Mouse (Mus musculus): ENCODE measurements around the gene Ttll5.

Gene Ttll5

DNA sequence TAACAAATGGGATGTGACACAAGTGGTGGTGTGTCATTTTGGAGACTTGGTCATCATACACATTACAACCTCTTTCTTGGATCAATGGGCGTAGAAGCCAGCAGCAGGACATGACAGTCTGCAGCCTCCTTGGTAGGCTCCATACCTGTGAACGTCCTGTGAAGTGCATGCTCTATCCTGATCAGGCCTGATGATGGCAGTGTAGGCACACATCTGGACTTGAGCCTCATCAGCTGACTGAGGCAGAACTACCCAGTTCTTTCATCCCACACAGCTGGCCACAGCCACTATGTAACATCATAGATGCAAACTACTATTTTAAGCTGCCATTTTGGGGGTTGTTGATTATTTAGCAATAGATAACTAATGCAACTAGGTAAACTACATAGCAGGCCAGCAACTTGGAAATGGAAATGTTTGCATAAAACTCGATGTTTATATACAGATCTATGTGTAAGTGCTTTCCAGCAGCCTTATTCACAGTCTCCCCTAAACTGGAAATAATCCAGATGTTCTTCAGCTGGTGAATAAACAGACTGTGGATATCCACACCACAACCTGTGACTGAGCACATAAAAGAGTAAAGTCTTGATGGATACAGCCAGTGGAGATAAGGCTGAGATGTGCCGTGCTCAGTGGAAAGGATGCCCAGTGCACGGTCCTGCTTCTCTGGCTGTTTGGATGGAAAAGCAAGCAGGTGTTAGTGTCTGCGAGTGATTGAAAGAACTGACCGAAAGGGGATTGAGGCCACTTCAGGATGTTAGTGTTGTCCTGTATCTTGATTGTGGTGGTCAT lies 23.9 kb downstream of the Ttll5 start:
- DNase-seq, result peak; percentile 18 to 38

DNA sequence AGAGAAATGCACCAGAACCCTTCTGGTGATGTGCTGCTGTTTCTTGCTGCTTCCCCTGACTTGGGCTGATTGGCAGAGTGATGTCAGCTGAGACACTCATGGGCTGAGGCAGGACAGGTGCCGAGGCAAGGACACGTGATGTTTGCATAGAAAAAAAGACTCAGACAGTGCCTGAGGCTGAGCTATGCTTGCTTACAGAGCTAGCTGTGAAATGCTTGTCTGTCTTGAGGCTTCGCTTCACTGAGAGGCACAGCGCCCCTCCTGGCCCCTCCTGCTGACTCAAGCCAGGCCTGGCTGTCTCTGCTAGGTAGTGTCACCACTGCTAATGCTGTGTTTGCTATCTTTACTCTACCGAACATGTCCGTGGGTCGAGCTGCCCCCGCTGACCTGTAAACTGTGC lies 26.2 kb downstream of the Ttll5 start:
- no peak for DNase-seq

DNA sequence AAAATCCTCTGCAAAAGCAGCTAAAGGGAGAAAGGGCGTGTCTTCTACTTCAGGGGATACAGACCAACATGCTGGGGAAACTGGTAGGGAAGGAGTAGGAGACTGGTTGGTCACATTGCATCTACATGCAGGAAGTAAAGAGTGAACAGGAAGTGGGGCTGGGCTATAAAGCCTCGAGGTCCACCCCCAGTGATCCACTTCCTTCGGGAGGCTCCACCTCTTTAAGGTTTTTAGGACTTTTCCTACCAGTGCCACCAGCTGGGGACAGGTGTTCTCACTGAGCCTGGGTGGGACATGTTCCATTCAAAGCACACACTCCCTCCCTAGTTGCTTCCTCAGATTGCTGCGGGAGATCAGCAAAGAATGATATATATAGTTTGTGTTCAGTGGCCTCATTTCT lies 29.4 kb downstream of the Ttll5 start:
- no peak for DNase-seq

DNA sequence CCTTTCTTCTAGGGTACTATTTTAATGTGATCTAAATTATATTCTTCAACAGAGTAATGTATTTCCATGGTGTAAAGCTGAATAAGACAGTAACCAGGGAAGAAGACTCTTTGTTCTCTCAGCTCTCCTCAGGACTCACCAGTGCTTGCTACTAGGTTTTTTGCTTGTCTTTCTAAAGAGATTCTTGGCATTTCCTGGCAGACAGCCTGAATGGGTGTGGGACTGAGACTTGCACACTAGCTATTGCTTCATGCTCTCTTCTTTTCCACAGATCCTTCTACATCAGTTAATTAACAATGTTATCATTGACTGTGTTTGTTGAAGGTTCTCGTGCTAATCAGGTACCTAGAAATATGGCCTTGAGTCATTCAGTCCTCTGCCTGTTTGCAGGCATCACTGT lies 29.8 kb downstream of the Ttll5 start:
- no peak for DNase-seq

DNA sequence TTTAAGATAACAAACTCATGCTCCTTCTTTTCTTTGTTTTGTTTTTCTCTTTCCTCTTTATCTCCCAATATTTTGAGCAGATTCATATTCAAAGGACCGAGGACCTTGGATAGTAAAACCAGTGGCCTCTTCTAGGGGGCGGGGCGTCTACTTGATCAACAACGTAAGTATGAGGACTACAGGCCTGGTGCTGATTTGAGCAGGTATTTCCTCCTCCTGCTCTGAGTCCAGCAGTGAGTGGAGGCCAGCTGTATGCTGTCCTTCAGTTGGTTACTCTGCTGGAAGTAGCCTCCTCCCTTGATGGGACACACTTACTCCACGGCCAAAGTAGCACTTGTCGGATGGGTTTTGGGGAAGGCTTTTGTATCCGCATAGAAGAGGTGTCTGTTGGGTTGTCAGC lies 32.8 kb downstream of the Ttll5 start:
- no peak for DNase-seq

DNA sequence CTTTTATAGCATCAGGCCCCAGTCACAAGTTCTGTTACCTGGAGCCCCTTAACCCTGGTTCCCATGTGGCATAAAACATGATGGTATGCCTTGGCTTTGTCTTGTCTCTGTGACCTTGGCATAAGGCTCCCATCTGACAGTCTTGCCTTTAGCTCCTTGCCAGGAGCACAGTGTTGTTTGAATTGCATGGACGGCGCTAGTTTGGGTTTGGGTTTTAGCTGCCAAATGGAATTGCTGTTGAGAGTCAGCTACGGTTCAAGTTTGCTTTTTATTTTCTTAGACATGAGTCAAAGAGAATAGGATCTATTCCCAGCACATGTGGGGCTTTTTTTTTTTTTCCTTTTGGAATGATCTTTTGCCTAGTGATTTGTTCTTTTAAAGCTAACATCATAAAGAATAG lies 34.7 kb downstream of the Ttll5 start:
- DNase-seq, result no peak

DNA sequence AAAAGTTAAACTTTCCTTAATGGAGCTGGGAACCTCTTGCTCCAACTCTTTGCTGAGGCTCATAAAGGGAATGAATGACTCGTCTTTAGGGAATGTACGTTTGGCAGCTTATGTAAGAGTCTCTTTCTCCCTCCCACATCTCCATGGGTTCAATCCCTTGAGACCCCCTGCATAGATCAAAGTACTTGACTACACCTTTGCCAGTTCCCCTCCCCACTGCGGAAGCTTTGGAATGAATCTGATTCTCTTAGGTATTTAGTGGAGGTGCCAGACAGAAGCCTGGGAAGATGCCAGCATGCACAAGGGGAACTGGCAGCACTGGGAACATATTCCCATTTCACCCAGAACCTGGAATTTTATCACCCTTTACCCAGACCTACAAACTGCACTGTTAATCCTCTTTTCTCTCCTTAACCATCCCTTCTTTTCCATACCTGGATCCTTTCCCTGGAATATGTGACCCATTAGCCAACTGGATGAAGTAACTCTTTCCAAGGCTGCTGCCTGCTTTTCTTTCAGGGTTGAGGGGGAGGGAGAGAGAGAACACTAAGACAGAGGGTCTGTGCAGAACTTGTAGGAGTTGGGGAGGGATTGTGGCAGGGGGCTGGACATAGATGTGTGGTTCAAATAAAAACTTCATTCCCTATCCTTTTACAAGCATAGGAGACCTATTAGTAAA lies 35.2 kb downstream of the Ttll5 start:
- DNase-seq, result peak in 1 of 2 experiments; percentile 22

DNA sequence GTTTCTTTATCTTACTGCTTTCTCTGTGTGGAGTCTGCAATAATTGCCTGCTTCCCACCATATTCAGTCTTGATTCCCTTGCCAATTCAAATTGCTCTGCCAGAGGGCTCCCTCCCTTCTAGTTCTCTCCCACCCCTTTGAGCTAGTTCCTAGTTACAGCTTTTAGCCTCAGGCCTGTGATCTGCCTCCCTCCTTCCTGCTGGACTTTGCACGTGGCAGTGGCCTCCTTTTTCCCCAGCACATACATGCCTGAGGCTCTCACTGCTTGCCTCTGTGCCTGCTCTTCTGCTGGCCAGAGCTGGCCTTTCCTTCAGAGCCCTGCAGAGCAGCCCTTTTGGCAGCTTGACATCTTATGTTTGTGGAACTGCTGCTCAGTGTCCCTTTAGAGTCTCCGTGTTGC lies 38.1 kb downstream of the Ttll5 start:
- DNase-seq, result peak; percentile 11 to 31

DNA sequence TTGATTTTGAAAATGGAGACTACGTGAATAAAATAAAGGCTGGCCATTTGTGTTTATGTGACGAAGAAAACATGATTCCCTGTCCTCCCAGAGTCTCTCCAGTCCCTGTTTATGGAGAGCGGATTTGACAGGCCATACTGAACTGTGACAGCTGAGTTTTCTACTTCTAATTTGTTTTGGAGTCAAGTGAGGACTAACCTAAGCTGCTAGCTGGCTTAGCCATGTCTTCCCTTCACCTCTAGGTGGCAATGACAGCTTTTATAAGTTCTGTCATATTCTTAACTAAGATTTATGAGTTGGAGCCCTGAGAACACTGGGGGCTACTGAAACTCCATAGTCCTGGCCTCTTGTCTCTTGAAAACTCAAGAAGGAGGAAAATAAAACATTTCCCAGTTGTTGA lies 41.1 kb downstream of the Ttll5 start:
- no peak for DNase-seq

DNA sequence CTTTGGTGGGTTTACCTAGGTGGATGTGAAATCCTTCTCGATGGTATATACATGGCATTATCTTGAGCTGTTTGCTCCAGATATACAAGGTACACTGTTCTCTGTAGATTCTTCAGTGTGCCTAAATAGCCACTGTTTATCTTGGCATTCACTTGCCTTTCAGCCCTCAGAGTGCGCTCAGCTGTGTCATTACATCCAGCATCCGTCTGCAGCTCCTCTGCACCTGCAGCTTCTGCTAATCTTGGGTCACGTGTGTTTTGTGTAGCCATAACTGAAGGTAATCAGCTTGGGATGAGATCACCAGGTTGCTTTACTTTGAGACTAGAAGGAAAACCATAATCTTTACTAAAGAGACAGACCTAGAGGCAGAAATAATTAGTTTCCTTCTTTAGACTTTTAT lies 42.2 kb downstream of the Ttll5 start:
- no peak for DNase-seq

DNA sequence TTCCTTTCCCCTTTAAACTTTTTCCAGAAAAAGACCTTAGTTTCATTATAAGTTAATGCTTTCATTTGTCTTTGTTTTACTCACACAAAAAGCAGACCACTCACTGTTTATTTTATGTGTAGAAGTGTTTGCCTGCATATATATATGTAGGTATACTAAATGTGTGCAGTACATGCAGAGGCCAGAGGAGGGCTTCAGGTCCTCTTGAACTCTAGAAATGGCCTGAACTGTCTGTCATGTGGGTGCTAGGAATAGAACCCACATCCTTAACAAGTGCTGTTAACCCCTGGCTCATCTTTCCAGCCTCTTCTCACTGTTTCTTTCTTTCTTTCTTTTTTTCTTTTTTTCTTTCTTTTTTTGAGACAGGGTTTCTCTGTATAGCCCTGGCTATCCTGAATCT lies 42.7 kb downstream of the Ttll5 start:
- DNase-seq, result no peak

DNA sequence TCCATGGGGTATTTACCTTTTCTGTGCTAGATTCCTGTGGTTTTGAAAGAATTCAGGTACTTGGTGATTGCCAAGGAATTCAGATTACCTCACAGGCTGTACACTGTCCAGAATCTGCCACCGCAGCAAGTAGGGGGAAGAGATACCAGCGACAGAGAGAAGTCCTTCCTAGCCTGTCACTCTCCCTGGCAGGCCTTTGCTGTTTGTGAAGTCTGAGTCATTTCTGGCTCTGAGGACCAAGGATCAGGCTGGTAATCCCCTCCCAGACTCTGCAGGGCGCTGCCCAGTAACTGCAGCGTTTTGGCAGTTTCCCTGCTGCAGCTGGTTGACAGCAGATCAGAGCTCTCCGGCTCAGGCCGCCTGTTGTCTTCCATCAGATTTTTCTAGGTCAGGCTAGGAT lies 45.0 kb downstream of the Ttll5 start:
- no peak for DNase-seq

DNA sequence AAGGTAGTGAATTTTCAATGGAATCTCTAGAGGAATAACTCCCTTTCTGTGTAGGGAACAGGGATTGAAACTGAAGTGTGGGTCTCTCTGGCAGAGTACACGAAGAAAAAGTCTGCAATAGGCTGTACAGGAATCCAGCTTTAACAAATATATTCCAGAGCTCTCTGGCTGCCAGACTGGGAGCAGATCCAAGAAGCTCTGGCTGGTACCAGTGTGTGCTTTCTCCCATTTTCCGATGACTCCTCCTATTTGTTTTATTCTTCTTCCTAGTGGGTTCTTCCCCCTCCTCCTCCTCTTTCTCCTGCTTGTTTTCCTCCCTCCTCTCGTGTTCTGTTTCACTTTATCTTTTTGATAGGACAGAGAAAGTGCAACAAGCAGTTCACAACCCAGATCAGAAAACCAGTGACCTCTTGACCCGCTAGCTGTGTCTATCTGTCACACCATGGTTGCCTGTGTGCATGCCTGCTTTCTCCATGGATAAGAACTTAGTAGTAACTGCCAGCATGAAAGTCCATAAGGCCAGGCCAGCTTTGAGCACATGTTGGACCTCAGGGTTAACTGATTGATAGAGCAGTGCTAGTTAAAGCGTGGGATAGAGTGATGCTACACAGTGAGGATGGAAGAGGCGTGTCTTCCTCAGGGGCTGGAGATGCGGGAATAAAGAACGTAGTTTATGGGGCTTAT lies 55.3 kb downstream of the Ttll5 start:
- peak in 1 of 2 experiments; percentile 28 for DNase-seq

DNA sequence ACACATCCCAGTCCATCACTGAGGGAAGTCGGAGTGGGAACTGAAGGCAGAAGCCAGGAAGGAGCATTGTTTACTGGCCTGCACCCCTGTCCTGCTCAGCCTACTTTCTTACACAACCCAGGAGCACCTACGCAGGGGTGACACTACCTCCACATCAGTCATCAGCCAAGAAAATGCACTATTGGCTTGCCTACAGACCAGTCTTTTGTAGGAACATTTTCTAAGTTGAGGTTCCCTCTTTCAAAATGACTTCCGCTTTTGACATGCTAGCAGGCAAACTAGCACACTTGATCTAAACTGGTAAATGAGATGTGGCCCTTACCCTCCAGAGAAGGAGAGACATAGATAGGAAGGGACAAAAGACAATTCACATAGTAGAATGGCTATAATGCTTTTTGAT lies 60.6 kb downstream of the Ttll5 start:
- no peak for DNase-seq

DNA sequence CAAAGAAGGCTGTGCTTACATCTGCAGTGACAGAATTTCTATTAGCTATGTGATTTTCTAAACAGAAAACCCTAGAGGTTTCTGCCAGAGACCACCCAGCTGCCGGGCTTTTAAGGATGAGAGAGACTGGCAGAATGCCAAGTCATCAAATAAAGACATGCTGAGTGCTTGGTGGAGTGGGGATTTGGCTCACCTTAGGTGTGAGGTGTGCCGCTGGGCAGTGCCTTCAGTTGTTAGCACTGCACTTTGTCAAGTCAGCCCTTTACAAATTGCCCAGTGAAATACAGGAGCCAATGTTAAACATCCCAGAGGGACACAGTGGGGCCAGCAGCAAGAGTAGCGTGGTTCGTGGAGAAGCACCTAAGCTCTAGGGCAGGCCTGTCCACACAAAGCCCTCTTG lies 65.6 kb downstream of the Ttll5 start:
- no peak for DNase-seq

DNA sequence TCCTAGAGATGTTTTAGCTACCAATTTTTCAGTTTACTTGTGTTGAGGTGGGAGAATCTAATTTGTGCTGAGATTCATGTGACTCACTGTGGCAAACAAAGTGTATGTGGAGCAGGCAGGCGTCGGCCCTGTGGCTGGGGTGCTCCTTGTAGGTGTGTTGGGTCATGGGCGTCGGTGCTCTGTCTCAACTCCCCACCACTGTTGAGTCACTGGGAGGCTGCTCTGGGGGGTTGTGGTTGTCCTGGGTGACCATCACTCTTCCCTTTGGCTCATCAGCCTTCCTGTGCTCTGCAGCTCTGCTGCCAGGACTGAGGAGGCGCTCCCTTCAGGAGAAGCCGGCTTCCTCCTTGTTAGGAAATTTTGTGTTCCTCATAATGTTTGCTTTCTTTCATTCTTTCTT lies 79.5 kb downstream of the Ttll5 start:
- no peak for DNase-seq

DNA sequence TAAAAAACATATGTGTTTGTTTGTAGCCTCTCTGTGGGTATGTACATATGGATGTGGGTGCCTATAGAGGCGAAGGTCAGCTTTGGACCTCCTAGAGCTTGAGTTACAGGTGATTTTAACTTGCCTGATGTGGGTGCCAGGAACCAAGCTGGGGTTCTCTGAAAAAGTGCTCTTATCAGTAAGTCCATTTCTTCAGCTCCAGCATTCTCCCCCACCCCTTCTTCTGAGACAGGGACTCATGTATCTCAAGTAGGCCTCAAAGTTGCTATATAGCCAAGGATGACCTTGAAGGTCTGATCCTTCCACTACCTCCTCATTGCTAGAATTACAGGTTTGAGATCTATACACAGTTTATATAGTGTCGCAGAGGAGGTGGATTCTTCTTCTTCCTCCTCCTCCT lies 81.2 kb downstream of the Ttll5 start:
- DNase-seq, result no peak

DNA sequence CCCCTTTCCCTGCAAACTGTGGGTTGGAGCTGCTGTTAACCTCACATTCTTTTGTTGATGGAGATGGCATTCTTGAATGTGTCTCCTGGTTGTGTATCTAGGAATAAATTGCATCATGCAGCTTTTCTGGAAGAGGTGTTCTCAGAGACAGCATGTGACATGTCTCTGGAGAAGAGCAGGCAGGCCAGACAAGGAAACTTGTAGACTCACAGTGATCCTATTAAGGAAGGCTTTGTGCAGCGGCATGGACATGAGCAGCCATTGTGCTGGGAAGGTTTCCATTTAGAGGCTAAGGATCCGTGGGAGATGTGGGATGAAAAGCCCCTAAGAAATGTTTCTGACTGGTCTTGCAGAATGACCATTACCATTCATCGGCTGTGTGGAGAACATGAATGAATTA lies 83.4 kb downstream of the Ttll5 start:
- no peak for DNase-seq

DNA sequence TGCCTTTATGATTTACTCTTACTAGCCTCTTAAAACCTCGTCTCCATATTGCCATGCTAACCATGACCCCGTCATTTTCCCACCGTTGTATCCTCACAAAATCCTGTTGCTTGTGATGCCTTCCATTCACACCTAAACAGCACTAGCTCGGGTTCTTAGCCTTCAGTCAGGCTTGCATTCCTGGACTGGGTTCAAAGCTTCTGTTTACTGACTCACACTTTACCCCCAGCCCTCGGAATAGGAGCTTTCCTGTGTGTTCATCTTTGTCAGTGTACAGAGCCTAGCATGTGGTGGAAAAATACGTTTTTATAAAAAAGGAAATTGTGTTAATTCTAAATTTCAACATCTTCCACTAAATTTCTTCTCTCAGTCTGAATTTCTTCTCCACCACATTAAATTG lies 86.4 kb downstream of the Ttll5 start:
- DNase-seq, result no peak

DNA sequence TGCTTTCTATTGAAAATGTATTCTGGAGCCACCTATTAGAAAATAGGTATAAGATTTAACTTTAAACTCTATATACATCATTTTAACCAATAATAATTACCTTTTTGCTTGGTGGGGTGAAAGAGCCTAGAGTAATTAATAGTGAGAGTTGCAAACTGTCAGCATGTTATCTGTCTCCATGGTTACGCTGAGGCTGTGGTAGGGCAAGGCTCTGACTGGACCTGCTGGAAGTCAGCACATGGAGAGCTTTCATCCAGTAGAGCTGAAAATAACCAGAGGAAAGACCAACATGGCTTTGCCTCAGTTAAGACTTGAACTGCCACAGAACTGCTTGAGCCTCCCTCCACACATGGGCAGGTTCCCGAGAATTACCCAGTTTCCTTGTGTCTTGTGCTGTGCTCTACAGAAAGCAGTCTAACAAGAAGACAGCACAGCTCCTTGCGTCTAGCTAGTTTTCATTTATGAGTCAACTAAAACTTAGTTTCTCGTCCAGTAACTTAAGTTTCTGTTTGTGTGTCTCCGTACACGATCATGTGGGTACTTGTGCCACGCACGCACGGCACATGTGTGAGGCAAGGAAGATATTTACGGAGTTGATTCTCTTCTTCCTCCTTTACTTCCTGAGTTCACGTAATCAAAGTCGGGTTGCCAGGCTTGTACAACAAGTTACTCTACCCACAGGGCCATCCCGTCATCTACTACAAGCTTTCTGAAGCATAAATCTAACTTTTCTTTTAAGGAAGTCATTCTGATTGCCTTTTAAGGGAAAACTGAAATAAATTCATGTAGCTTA lies 88.4 kb downstream of the Ttll5 start:
- no peak for DNase-seq

DNA sequence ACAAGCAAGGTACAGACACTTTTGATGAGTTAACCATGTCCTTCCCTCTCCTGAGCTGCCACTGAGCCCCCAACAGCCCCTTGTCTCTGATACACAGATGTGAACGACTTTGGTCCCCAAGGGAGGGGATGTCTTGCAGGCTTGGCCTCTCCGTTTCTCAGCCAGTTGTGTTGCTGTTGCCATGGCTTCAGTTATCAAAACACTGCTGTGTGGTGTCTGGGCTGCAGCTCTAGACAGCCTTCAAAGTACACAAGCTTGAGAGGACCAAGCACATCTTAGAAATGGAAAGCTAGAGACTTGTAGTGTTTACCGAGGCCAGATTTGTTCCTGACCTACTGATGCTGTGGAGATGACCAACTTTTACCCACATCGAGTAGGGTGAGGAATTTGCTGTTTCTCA lies 102.4 kb downstream of the Ttll5 start:
- no peak for DNase-seq

DNA sequence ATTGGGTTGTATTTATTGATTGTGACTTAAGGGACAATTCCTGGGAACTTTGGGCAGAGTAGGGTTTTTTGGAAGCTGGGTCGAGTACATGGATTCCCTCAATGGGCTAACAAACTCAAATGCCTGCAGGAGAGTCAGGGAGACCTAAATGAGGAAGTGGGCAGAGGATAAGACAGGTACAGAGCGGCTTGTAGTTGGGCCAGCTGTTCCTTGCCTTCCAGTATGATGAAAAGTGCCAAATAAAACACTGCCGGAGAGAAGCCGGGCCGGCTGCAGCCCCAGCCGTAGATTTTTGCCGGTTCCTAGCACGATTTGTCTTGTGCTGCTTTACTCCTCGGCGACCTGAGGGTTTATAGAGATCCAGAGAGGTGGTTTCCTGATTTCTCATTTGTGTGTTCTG lies 104.1 kb downstream of the Ttll5 start:
- DNase-seq, result no peak

DNA sequence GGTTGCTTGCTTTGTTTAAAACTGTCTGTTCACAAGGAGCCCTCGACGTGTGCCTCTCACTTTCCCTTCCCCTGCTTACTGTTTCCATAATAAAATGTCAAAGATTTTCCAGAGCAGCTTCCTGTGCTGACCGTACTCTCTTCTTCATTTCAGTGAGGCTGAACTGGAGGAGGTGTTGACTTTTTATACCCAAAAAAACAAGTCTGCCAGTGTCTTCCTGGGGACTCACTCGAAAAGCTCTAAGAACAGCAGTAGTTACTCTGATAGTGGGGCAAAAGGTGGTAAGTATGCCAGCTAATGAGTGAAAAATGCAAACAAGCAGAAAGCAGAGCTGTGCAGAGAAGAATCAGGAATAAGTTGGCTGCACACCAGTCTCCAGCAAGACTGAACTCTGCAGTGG lies 105.3 kb downstream of the Ttll5 start:
- DNase-seq, result no peak

Measured in kidney, adult 8-10 months (tissue).